Mouse (Mus musculus) megakaryocyte, embryonic 14.5 days (primary cell): ENCODE results near the gene Gopc. TPM values are rescaled to one million over a fixed set of nuclear protein-coding genes. Genes with fewer than 3 reads are reported as not detected.
"Not testable (repeated sequence)": the region's sequence is repeated elsewhere in the genome, so short reads cannot be mapped to it uniquely, and the experiment has no call there.

Source experiments
- H3K27me3 ChIP-seq: replicated peaks from 2 replicates; pipeline ENCODE3; 2012; ENCODE audit warnings: inconsistent platforms
- H3K36me3 ChIP-seq: replicated peaks from 2 replicates; pipeline ENCODE3; 2012; ENCODE audit warnings: low read length, inconsistent platforms, mixed read lengths
- H3K4me1 ChIP-seq: 2 replicates; pipeline ENCODE4 v1.6.1; 2012; ENCODE audit warnings: inconsistent platforms
- H3K4me3 ChIP-seq: replicated peaks from 2 replicates; pipeline ENCODE3; 2012; ENCODE audit warnings: moderate library complexity, mild to moderate bottlenecking, inconsistent platforms
- H3K9me3 ChIP-seq: 2 replicates; pipeline ENCODE4 v1.6.1; 2012; ENCODE audit warnings: inconsistent platforms
- FLI1 ChIP-seq: IDR thresholded peaks from 2 replicates; pipeline ENCODE4 v1.6.1; 2012; ENCODE audit warnings: low read length, inconsistent platforms, mixed read lengths
- GATA1 ChIP-seq: IDR thresholded peaks from 3 replicates; pipeline ENCODE4 v1.6.1; 2012; ENCODE audit warnings: mixed read lengths, low read length, inconsistent platforms, borderline replicate concordance
- polyA plus RNA-seq: library from polyadenylated mRNA; stranded (reverse); fragments of >175 nt; gene quantifications from 2 replicates; pipeline ENCODE4 v1.2.3, GENCODE M21; 2012; ENCODE audit warnings: low replicate concordance; ENCODE audit not compliant: insufficient read depth

Gopc gene
- polyA plus RNA-seq, 1 experiment, result 1.2 TPM

DNA sequence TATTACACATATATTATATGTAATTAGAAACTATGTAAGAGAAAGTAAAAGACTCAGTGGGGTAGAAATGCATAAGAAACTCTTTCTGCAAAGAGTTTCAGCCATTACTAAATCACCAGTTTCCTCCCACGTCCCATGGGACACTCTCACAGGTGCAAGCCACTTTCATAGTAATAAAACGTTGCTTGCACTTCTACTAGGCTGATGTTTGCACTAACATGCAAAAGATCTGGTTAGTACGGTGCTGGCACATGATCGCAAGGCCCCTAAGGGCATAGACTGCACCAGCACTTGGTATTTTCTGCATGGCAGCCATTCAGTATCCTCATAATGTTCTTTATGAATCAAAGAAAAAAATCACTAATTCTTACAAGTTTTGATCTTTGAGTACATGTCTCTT is 8.1 kb downstream of the Gopc start:
- no peaks in the 10 kb centered on the region for H3K36me3 ChIP-seq
- no peaks in the 10 kb centered on the region for H3K9me3 ChIP-seq
- H3K27me3 ChIP-seq, result no peaks in the 10 kb centered on the region
- no peak for TF ChIP-seq GATA1
- no peak for TF ChIP-seq FLI1
- H3K4me3 ChIP-seq, result no peak overlapping the region
- H3K4me1 ChIP-seq, result peaks cover 30% of the 10 kb centered on the region

DNA sequence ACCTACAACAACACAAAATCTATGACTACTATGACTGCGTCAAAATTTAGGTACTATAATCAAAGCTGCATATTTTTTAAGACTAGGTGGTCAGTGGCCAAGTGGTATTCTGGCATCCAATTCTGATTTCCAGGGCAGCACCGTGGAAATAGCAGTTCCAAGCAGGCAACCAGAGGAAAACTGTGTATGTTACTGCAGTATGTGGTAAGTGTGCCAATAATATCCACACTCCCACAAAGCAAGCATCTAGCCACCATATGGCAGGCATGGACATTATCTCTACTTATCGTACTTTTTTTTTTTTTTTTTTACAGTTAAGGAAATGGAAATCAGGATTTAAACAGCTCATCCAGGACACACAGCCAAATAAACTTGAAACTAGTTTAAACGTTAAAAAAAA is 13.5 kb downstream of the Gopc start:
- peaks cover 4% of the 10 kb centered on the region for H3K36me3 ChIP-seq

GRCm38 (mm10) chr10:52360862-52361609 is 20.9 kb downstream of the Gopc start:
- Histone ChIP-seq H3K4me3 (no peak overlapping the region), H3K27me3 (no peaks in the 10 kb centered on the region), H3K36me3 (peaks cover 25% of the 10 kb centered on the region), H3K4me1 (peaks cover 3% of the 10 kb centered on the region; the same call in 1 of the 2 replicates), H3K9me3 (no peaks in the 10 kb centered on the region)
- TF ChIP-seq GATA1, result no peak
- no peak for TF ChIP-seq FLI1

More for the DNA sequence above, 13.5 kb downstream of the Gopc start:
- H3K4me1 ChIP-seq, result peaks cover 4% of the 10 kb centered on the region; the same call in 1 of the 2 replicates
- H3K4me3 ChIP-seq, result no peak overlapping the region
- no peaks in the 10 kb centered on the region for H3K27me3 ChIP-seq
- TF ChIP-seq FLI1, result no peak
- no peak for TF ChIP-seq GATA1
- H3K9me3 ChIP-seq, result no peaks in the 10 kb centered on the region

GRCm38 (mm10) chr10:52360241-52360735 is 21.6 kb downstream of the Gopc start:
- Histone ChIP-seq H3K4me1 (peaks cover 3% of the 10 kb centered on the region; the same call in 1 of the 2 replicates), H3K9me3 (no peaks in the 10 kb centered on the region), H3K36me3 (peaks cover 32% of the 10 kb centered on the region), H3K4me3 (no peak overlapping the region), H3K27me3 (no peaks in the 10 kb centered on the region)
- TF ChIP-seq FLI1, result no peak
- no peak for TF ChIP-seq GATA1

DNA sequence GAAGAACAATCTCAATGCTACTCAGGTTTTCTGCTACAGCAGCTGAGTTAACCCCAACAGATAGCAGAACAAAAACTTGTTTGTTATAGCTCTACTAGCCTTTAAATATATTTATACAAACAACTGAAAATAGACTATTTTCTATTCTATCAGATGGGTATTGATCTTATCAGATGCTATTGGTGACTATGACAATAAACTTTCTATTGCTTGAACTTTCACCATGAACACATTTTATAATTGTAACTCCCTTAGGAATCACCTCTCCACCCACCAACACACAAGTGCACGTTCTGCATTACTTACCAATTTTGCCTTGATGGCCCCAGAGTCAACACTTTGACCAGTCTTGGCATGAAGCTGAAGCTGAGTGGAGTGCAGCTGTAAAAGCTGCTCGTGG is 23.5 kb downstream of the Gopc start, which contains the start of gene Gm26741:
Gene Gm26741, plus strand, starts transcription at position 301 of the 400 bp plus-strand sequence.
- peaks cover 43% of the 10 kb centered on the region for H3K36me3 ChIP-seq
- no peaks in the 10 kb centered on the region for H3K27me3 ChIP-seq

DNA sequence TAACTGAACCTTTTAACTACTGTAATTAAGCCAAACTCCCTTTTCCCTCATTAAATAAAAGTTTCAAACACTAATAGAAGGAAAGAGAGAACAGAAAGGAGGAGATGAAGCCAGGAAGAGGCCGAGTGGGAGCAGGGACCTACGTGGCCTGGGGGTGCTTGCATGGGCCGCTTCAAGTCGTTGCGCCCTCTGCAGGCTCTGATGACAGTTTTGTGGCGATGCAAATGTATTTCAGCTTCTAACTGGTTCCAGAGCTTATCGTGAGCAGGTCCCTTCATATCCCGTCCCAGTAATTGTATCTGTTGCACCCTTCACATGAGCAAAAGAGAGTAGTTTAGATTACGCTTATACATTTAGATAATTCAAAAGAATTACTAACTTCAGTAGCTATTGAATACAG is 28.7 kb downstream of the Gopc start:
- Histone ChIP-seq H3K4me3 (no peak overlapping the region), H3K4me1 (peaks cover 6% of the 10 kb centered on the region; the same call in 1 of the 2 replicates), H3K9me3 (no peaks in the 10 kb centered on the region), H3K27me3 (no peaks in the 10 kb centered on the region), H3K36me3 (peaks cover 79% of the 10 kb centered on the region)
- TF ChIP-seq FLI1, result no peak
- TF ChIP-seq GATA1, result no peak

More for the DNA sequence above, 23.5 kb downstream of the Gopc start, which contains the start of gene Gm26741:
- TF ChIP-seq GATA1 (no peak), FLI1 (no peak)
- no peaks in the 10 kb centered on the region for H3K9me3 ChIP-seq
- H3K4me3 ChIP-seq, result no peak within 1 kb of the TSS
- H3K4me1 ChIP-seq, result peaks cover 3% of the 10 kb centered on the region; the same call in 1 of the 2 replicates

- H3K4me1 ChIP-seq, H3K9me3 ChIP-seq, H3K4me3 ChIP-seq, H3K27me3 ChIP-seq: not testable (repeated sequence)
- H3K36me3 ChIP-seq, result peaks cover 85% of the 10 kb centered on the region
Measured at GRCm38 (mm10) chr10:52343324-52343723, 38.6 kb downstream of the Gopc start.

DNA sequence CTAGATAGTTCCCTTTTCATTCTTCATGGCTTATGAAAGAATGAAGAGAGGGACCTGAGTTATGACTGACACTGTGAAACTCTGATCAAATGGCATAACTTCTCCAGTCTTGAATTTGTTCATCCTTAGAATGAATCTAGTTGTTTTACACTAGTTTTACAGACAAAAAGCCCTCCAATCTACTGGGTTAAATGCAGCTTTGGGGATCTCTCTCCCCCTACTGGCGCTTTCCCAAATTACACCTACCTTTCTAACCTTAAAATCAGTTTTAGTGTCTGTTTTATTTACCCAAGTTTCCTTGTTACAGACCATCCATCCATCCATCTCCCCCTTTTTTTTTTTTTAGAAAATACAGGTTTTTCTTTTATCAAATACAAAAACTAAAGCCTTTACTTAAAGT is 50.9 kb downstream of the Gopc start:
- H3K4me3 ChIP-seq, result no peak overlapping the region
- H3K4me1 ChIP-seq, result no peaks in the 10 kb centered on the region
- no peak for TF ChIP-seq FLI1
- TF ChIP-seq GATA1, result no peak
- H3K9me3 ChIP-seq, result peaks cover 5% of the 10 kb centered on the region; the same call in 1 of the 2 replicates
- peaks cover 6% of the 10 kb centered on the region for H3K36me3 ChIP-seq
- peaks cover 4% of the 10 kb centered on the region for H3K27me3 ChIP-seq

- Histone ChIP-seq H3K9me3 (no peaks in the 10 kb centered on the region; the same call in 1 of the 2 replicates), H3K36me3 (no peaks in the 10 kb centered on the region), H3K4me1 (no peaks in the 10 kb centered on the region), H3K27me3 (no peaks in the 10 kb centered on the region), H3K4me3 (no peak overlapping the region)
- TF ChIP-seq GATA1 (no peak), FLI1 (no peak)
Measured at GRCm38 (mm10) chr10:52321918-52322317, 60.0 kb downstream of the Gopc start.
